Mouse (Mus musculus) left cerebral cortex, adult 18-20 months (tissue): ENCODE data around the gene 3110021N24Rik. TPM values are rescaled to one million over a fixed set of nuclear protein-coding genes. Genes with fewer than 3 reads are reported as not detected.
"Not testable (repeated sequence)": the region's sequence is repeated elsewhere in the genome, so short reads cannot be mapped to it uniquely, and the experiment has no call there.

Experiments used
- DNase-seq, 2 experiments: peaks; one replicate each; pipeline ENCODE4 v3.0.0; 2021 to 2022; ENCODE audit warnings: low spot score in 2 of 2, mixed read lengths in 1 of 2
- long read RNA-seq, 2 experiments: library from polyadenylated mRNA; stranded (forward); transcript quantifications; one replicate each; pipeline ENCODE4 v2.0.0; 2021
- total RNA-seq, 2 experiments: library from RNA; stranded (reverse); gene quantifications; 2 replicates each; pipeline ENCODE4 v1.2.3; 2021

Gene 3110021N24Rik
- total RNA-seq = 1 to 10 TPM in 1 of 2 experiments, under 1 TPM in 1; 0.91 to 1.8 TPM
- long read RNA-seq, experiment 1, partial matches to known transcripts = 0 of 4 reads
- long read RNA-seq, experiment 1, other reads (novel, unspliced or antisense) = 4 of 4 reads
- long read RNA-seq, experiment 2, partial matches to known transcripts = 0 of 5 reads
- long read RNA-seq, experiment 2, other reads (novel, unspliced or antisense) = 5 of 5 reads

DNA sequence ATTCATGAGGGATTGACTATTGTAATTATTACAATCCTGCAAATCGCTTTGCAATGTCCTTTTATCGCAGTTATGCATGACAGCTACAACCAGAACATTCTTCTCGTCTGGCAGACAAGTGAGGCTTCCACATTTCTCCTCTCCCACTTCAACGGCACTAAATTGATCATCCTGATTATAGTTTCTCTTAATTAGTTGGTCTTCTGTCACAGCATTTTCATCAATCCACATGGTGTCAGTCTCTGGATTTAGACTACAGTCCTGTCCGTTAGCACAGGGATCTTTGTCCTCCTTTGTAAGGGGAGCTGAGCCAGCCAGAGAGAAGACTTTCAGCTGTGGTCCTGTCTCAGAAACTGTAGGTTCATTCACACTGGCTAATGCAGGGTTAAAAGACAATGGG, at the start of gene 3110021N24Rik:
TSS of gene 3110021N24Rik (plus strand) at position 301 of the 400 bp plus-strand sequence.
- DNase-seq = no peak

DNA sequence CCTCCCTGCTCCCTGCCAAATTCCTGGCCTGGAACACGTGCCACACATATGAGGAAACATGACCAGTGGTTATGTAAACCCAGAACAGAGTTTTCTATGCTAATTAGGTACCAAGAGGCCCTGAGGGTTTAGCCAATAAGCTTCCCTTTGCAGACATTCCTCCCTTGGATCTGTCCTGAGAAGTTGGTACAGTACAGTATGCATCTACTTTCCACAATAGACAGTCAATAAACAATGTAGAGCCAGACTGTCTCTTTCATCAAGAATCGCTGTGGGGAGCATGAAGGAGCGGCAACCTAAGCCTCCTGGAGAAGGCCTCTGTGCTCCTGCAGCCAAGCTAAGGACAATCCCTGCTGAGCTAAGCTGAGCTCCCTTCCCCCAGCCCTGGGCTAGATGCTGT, 33.3 kb upstream of the 3110021N24Rik start:
- DNase-seq = no peak

DNA sequence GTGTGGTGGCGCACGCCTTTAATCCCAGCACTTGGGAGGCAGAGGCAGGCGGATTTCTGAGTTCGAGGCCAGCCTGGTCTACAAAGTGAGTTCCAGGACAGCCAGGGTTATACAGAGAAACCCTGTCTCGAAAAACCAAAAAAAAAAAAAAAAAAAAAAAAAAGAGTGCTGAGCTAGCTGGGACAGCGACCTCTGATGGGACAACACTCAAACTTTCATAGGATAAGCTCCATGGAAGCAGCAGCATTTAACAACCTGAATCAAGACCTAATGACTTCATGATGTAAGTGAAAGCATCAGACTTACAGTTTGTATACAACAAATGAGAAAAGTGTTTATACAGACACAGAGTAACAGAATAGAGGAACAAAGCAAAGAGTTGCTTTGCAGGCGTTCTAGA, 32.4 kb upstream of the 3110021N24Rik start:
- DNase-seq = not testable (repeated sequence)

DNA sequence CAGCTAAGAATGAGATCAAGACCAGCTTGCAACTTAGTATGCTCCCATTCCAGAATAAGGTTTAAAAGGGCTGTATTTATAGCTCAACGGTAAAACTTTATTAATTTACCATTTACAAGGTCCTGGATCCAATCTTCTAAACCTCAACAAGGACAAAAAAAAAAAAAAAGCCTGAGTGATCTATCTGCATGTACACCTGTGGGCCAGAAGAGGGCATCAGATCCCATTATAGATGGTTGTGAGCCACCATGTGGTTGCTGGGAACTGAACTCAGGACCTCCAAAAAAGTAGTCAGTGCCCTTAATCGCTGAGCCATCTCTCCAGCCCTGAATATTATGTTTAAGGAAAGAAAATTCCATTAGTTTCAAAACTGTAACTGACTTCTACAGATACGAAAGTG, 29.0 kb upstream of the 3110021N24Rik start:
- DNase-seq = no peak

DNA sequence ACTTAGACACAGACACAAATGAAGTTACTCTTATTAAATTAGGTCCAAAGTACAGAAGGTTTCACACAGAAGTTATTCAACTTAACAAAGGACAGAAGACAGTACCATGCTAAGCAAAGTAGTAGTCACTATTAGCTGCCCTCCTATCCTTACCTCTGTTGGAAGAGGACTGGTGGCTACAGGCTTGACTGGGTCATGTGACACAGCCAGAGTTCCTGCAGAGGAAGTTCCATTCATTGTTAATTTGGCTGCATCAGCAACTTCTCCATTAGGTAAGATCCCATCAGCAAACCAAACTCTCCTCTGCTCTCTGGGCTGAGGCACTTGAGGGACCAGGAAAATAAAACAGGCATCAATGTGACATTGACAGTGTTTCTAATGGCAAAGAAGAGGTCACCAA, 28.0 kb upstream of the 3110021N24Rik start:
- DNase-seq = no peak

DNA sequence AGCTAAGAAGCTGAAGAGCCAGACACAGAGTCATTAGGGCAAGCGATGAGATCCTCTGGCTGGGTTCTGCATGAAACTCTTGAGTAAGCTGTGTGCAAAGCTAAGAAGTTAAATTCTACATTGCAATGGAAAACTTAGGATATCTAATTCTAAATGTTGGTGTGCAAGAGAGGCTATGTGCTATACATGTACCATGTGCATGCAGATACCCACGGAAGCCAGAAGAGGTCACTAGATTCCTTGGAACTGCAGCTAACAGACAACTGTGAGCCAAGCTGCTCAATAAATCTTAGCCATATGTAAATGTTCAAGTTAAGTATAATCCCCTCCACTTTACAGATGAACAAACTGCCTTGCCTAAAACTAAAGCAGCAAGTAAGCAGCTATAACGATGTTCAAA, 22.5 kb upstream of the 3110021N24Rik start:
- DNase-seq = no peak

DNA sequence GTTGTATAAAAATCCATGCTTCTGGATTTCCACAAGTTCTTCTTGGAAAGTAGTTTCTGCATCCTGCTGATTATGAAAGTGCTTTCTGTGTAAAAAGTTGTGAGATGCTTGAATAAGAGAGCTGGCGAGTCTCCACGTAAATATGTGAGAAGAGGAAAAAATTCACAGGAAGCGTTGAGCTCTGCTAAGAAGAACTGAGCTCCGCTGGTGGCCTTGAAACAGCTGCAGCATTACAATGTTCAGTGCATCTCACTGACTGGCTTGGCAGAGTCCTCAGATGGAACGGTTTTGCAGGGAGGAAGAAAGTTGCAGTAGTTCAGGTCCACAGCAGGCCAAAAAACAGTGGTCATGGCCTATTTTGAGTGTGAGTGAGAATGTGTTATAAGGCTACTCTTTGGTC, 11.2 kb upstream of the 3110021N24Rik start:
- no peak for DNase-seq

DNA sequence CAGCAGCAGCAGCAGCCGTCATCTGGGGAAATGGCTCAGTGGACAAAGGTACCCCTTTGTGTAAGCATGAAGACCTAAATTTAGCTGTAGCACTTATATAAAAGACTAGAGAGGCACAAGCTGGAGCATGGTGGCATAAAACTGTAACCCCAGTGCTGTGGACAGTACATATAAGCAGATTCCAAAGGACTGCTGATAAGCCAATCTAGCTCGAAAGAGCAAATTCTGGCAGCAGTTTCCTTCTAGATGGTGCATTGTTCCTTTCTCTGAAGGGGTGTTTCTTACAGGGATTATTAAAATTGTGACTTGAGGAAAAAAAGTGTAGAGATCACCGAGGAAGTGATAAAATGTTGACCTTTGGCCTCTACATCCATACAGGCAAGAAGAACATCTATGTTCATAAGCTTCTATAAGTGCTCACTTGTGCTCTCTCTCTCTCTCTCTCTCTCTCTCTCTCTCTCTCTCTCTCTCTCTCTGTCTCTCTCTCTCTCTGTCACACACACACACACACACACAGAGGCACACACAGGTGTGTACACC, 1.9 kb downstream of the 3110021N24Rik start:
- DNase-seq = no peak

DNA sequence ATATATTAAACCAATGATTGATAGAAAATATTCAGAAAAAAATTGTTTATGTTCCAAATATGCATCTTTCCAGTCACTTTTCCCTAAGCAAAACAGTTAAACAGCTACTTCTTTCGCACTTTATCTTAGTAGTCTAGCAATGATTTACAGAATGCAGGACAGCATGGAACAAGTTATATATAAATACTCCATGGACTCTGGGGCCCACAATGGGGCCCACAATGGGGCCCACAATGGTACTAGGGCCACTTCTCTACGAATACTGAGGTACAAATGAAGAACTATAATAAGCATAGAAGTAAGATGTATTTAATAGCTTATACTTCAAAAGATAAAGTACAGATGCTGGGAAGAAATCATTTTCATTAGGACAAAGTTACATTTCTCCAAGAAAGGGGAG, 4.7 kb downstream of the 3110021N24Rik start:
- no peak for DNase-seq

DNA sequence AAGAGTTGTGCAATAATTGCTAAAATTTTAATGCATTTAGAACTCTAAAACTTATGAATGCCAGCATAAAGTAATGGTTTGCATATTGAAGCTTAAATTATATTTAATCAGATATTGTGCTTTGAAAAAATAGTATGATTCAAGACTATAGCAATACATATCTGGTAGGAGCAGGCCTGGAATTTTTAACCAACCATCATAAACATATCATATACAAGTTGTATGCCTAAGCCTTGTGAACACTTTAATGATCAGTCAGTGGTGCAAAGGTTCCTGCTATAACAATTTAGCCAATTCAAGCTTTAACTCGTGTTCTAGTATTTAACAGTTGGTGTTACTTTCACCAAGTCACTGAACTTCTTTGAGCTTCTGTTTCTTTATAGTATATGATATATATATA, 11.0 kb downstream of the 3110021N24Rik start:
- no peak for DNase-seq

DNA sequence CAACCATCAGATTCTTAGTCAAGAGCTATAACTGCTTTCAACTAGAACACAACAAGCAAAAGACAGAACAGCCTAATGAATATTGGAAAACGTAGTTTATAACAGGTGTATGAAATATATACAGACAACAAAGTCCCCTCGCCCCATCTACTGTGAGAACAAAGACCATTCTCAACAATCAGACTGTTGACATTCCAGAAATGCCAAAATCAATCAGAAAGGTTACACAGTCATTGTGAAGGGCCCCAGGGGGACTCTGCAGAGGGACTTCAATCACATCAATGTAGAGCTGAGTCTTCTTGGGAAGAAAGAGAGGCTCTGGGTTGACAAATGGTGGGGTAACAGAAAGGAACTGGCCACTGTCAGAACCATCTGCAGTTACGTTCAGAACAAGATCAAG, 12.1 kb downstream of the 3110021N24Rik start:
- no peak for DNase-seq

DNA sequence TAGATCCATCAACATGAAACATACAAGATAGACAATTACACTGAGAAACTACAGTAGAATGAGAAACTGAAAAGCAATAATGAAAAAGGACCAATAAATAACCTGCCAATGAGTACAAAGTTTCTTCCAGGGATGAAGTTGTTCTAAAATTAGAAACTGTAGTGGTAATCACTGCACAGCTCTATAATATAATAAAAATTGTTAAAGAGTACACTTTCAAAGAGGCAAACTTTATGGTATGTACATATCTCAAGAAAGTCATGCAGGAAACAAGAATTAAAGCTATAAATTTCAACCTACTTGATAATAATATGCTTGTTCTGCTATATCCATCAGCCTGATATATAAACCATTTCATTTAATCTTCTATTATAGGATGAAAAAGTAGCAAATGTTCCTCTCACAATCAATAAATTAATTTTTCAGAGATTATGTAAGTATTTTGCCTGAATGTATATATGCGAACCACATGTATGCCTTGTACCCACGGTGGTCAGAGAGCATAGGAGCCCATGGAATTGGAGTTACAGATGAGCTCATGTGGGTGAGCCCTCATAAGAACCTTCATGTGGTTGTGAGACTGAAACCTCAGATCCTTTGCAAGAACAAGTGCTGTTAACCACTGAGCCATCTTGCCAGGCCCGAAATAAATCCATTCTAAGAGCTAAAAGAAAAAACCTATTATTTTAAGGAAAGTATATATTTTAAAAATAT, 26.9 kb downstream of the 3110021N24Rik start:
- no peak for DNase-seq

DNA sequence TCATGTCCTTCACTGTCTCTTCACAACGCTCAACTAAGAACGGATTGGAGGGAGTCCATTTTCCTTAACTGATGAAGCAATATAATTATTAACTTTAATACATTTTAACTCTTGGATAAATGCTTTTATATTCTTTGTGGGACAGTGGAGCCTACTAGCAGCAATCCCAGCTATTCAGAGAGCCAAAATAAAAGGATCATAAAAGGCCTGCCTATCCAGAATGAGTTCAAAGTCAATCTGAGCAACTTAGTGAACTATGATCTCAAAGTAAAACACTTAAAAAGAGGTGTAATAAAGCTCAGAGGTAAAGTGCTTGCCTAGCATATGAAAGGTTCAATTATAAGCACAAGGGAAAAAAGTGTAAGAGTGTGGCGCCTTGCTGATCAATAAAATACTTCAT, 40.1 kb downstream of the 3110021N24Rik start:
- no peak for DNase-seq

DNA sequence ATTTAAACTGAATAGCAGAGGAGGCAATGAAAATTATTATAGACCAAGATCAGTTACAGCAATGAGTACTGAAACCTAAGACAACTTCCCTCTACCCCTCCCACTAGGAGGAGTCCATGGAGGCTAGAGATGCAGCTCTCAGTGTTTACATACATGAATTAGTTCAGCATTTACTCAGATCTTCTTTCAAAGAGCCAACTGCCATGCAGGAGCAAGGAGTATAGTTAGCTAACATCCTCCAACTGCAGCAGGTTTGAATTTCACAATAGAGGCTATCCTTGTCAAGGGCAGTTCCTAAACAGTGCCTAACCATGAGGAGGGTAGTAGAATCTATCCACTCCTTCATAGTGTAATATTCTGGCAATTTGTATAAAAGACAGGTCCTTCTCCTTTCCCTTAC, 49.1 kb downstream of the 3110021N24Rik start:
- no peak for DNase-seq

DNA sequence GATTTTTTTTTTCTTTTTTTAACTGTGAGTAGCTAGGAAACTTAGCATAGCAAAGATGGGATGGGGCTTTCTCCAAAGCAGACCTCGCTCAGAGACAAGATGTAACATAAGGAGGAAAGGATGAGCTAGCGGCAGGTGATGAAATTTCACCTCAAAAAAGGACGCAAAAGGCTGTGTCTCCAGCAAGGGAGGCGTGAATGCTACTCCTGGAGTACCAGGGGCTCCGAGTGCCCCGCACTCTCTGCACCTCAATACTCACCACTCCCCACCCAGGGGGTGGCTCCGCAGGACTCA, 60.3 kb downstream of the 3110021N24Rik start:
- DNase-seq = no peak

DNA sequence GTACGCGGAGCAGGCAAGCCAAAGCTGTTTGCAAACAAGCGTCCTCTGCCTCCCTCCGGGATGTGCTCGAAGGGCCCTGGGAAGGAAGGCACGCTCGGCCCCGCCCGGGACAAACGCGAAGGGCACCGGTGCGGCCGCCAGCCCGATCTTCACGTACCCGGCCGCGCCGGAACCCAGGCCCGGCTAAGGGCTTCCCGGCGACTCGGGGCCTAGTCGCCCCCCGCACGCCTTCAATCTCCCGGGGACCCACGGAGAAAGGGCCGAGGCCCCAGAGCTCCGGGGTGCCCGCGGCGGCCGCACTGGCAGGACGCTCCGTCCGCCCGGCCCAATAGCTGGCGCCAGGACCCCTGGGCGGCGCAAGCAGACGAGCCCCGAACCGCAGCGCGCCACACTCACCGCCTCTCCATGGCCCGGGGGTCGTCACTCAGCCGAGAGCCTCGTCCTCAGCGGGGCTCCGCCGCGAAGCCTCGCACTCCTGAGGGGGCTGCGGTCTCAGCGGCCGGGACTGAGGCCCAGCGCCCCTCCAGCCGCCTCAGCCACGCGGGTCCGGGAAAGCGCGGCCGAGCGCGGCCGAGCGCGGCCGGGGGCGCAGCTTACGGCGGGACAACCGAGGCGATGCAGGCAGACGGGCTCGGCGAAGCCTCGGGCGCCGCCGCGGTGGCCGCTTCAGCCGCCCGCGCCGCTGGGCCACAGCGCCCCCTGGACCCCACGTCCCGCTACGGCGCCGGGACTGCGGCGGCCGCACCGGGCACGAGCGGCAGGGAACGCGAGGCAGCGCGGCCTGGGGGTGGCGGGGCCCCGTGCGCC, 60.8 kb downstream of the 3110021N24Rik start, which contains the start of gene Zfyve9:
TSS of gene Zfyve9 (minus strand) at position 742 of the 807 bp plus-strand sequence.
- peak; percentile 68 to 86 for DNase-seq

DNA sequence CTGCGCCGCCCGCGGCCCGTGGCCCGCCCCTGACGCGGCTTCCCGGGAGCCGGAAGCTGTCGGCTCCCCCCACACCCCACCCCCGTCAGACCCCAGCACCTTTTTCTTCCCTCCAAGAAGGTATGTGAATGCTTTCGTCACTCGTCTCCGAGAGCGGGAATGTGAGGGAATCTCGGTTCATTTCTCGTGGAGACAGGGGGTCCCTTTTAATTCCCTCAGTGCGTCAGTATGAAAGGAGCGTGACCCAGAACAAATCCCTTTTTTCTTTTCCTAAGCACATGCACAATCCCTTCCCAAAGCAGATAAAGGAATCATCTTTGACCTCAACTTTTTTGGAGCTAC, 61.4 kb downstream of the 3110021N24Rik start:
- DNase-seq = no peak

DNA sequence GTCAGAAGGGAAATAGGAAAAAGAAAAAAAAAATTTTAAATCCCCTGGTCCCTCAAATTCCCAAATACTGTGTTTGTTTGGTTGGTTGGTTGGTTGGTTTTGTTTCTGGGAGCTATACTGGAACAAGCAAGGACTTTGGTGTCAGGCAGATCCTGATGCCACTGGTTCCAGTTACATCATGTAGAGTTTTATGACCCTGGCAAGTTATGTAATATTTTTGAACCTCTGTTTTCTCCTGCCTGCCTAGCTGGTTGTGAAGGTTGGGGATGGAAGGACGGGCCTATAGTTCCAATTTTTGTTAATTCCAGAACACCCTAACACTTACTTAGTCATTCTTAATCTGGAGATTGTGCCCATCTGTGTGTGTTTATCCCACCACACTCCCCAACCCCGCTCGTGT, 62.1 kb downstream of the 3110021N24Rik start:
- DNase-seq = peak in 1 of 2 experiments; percentile 7

DNA sequence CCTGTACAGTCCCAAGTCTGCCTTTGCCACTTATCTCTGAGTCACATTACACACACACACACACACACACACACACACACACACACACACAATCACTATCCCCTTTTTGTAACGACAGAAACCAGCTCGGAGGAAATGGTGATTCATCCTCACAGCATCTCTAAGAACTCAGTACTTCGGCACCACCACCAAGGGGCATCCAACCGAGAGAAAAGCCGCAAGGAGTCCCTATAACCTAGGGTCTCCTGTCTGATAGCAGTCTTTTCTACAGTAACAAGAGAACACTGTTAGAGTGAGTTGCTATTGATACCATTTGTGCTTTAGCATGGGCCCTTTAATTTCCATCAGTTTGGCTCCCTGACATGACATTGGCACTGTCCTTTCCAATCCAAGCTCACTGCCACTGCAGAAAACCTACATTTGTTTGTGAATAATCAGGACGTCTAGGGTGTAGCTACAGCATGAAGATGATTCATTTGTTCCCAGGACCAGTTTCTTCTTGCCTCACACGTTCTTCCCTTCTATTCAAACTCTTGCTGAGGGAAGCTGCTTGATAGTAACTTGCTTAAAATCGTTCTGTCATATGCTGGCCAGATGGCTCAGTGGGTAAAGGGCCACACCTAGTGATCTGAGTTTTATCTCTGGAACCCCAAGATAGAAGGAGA, 63.1 kb downstream of the 3110021N24Rik start:
- peak; percentile 45 to 46 for DNase-seq

DNA sequence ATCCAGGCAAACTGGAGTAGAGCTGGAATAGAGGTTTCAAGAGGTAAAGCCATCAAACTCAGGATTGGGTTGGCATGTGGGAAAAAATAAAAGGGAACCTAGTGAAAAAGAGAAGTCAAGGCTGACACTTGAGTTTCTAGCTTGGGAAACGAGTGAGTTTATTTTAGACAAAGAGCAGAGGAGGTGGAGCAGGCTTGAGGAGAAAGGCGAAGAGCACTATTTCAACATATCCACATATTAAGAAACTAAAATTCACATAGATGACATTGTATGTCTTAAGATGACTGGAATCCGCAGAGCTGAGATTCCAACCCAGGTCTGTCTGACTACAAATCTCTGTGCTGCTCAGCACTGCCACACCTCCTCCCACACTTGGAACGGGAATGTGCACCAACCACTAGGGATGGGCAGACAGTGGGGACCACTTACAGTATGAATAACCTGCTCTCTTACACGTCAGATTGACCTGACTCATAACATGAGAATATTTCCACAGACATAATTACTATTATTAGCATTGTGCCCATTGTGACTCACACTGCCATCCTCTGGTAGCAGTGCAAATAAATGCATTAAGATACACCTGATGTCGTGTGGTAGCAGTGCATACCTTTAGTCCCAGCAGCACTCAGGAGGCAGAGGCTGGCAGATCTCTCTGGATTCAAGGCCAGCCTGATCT, 69.9 kb downstream of the 3110021N24Rik start:
- DNase-seq = no peak

DNA sequence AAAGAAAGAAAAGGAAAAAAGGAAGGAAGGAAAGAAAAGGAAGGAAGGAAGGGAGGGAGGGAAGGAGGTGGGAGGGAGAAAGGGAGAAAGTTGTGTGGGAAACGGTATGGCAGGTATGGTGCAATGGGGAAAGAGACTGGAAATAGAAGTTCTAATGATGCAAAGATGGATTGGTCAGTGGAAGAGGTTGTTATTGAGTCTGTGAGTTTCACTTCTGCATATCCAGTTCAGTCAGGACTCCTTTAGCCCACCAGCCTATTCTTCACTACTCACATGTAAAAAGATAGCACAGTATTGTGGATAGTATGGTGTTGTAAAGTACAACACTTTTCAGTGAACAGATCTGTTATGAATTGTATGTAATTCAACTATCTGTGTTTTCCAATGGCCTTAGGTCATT, 71.1 kb downstream of the 3110021N24Rik start:
- no peak for DNase-seq
